Mouse (Mus musculus) lung, adult 2 months (tissue): ENCODE data around the gene Gprc5b. TPM values are rescaled to one million over a fixed set of nuclear protein-coding genes. Genes with fewer than 3 reads are reported as not detected.
A peak's percentile ranks its signal among the peaks of the same experiment; 100 is the strongest.

ENCODE experiments used
- DNase-seq: peaks from one replicate; pipeline ENCODE4 v3.0.0; 2022
- H3K4me1 ChIP-seq: fragments of 200-500 bp; 2 replicates; pipeline ENCODE4 v1.6.1; 2011; ENCODE audit warnings: low read length; ENCODE audit not compliant: control insufficient read depth, insufficient read depth
- H3K4me3 ChIP-seq: fragments of 200-500 bp; replicated peaks from 2 replicates; pipeline ENCODE3; 2011; ENCODE audit warnings: low read depth, mild to moderate bottlenecking, control low read depth, low read length; ENCODE audit errors: extremely low read depth
- CTCF ChIP-seq: fragments of 200-500 bp; IDR thresholded peaks from 2 replicates; pipeline ENCODE4 v1.5.1; 2011; ENCODE audit warnings: mild to moderate bottlenecking, low read length, control low read depth; ENCODE audit not compliant: insufficient read depth
- POLR2A ChIP-seq: fragments of 200-500 bp; IDR thresholded peaks from 2 replicates; pipeline ENCODE4 v1.6.1; 2011; ENCODE audit warnings: low read depth, mild to moderate bottlenecking, control low read depth, low read length, borderline replicate concordance; ENCODE audit errors: extremely low read depth
- WGBS: fragments of 180-500 bp; shearing (Covaris S2); methylation state at CpG from one replicate; pipeline ENCODE4 v1.1.7; 2018; 5-methylcytosine and 5-hydroxymethylcytosine counted together
- polyA plus RNA-seq: library from polyadenylated mRNA; depleted of rRNA; stranded (reverse); fragments of >200 nt; gene quantifications from 2 replicates; pipeline ENCODE4 v1.2.3, GENCODE M21; 2012

Gprc5b gene
- polyA plus RNA-seq, 1 experiment = 31.3 TPM

DNA sequence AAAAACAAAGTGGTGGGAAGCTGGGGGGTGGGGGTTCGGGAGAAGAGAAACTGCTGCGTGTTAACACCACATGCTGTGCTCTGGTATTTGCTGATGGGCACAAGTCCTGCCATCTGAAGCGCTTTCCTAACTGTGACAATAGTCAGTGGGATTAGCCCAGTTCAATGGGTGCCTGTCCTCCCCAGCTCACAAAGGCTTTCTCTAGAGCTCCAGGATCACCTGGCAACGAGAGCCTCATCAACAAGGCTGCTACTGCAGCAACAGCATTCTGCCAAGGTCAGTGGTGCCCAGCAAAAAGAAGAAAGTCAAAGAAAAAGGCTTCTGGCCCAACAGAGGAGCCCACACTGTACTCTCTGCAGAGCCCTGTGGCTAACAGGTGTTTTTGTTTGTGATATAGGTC is 58.2 kb downstream of the Gprc5b start:
- TF ChIP-seq POLR2A (no peak), CTCF (no peak)
- 64% methylated on average over 4 of the region's 4 CpGs for WGBS
- H3K4me1 ChIP-seq = peaks cover 6% of the 10 kb centered on the region
- DNase-seq = no peak
- H3K4me3 ChIP-seq = no peak overlapping the region

DNA sequence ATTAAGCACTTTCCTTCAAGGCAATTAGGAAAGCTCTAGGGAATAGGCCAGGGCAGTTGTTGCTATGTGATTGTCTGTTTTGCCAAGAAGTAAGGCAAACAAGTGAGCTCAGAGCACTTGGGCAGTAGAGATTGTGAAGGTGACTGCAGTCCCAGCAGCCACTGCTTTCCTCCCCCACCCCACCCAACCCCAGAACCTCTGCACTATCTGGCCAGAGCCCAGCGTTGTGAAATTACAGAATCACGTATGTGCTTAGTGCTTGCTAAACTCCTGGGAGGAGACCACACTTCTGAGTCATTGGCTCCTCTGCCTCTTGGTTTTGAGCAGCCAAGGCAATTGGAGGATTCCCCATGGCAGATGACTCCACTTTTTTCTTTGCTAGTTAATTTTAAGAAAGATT is 59.7 kb downstream of the Gprc5b start:
- 31% methylated on average over 2 of the region's 2 CpGs for WGBS
- DNase-seq = peak; percentile 69
- Histone ChIP-seq H3K4me1 (peaks cover 8% of the 10 kb centered on the region), H3K4me3 (no peak overlapping the region)
- no peak for TF ChIP-seq POLR2A
- TF ChIP-seq CTCF = no peak

DNA sequence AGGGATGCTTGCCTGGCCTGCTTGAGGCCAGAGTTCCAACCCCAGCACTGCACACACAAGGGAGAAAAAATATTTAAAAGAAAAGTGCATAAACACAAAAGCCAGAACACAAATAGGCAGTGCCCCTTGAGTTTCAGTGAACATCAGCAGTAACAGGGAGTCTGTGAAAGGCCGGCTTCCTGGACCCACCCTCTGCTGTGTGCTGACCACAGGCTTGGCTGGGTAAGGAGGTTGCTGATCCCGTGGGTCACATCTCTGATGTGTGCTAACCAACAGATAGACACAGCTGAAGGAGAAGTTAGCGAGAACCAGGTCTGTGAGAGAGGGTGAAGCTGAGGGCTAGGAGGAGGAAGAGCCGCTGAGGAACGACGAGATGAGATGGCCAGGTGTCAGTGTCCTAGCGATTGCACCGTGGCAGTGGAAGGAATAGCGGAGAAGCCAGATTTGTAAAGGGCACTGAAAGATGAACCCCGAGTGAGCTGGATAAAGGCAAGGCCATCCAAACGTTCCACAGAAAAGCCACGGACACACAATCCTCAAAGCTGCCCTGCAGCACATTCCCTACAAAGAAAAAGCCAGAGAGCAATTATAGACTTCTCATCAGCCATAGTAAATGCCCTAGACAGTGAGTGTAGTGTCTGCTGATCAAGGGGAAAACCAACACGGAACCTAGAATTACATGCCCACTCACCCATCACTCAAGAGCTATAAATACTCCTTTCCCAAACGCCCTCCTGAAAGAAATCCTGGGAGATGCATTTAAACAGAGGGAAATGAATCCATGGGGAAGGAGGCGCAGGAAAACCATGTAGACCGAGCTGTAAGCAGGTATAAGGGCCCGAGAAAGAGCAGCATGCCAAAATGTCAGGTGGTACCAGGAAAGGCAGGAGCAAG is 63.3 kb downstream of the Gprc5b start:
- no peak for DNase-seq
- WGBS = 83% methylated on average over 17 of the region's 17 CpGs
- Histone ChIP-seq H3K4me3 (no peak overlapping the region), H3K4me1 (peaks cover 11% of the 10 kb centered on the region)
- TF ChIP-seq POLR2A (no peak), CTCF (no peak)

DNA sequence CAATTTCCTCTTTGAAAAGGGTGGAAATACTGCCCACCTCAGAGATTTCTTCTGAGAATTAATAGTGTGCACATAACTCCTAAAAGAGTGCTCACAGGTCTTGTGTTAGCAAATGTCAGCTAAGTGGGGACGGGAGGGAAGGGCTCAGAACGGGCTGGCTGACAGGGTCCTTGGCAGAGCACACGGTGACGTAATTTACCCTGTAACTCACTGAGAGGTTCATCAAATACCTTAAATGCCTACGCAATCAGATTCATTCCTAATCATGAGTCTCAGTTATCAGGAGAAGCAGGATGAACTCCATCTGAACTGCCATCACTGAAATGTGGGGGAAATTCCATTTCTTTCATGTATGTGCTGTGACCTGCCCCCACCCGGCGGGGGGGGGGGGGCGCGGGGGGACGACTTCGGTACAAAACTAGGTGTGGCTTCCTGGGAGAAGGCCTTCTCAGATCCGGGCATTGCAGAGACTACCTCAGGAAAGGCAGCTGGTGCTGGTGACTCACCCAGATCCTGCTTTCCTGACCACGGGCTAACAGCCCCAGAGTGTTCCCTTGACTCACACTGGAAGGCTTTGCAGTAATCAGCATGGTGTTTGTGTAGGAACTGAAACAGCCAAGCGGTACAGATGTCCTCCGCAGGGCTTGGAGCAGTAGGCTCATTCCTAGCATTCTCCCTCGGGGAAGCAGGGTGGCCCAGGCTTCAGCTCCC is 65.3 kb downstream of the Gprc5b start:
- Histone ChIP-seq H3K4me1 (peaks cover 10% of the 10 kb centered on the region; the same call in 1 of the 2 replicates), H3K4me3 (no peak overlapping the region)
- TF ChIP-seq POLR2A (peak; percentile 33; the same call in 1 of the 2 replicates), CTCF (no peak)
- DNase-seq = peak; percentile 48
- WGBS = 16% methylated on average over 16 of the region's 16 CpGs

DNA sequence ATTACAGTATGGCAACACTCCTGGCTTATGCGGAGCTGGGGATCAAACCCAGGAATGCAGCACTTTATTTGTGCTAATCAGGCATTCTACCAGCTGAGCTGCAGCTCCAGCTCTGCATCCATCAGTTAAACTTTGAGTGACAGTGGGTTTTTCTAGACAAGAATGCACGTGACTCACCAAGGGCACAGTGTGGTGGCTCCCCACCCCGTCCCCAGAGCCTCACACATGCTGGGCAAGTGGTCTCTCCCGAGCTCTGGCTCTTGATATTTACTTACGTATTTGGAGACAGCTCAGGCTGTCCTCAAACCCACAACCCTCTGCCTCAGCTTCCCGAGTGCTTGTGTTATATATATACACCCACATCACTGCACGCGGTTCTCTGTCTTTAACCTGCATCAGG is 66.1 kb downstream of the Gprc5b start:
- peaks cover 7% of the 10 kb centered on the region; the same call in 1 of the 2 replicates for H3K4me1 ChIP-seq
- 66% methylated on average over 8 of the region's 8 CpGs for WGBS
- no peak overlapping the region for H3K4me3 ChIP-seq
- DNase-seq = no peak
- TF ChIP-seq CTCF (no peak), POLR2A (no peak)

DNA sequence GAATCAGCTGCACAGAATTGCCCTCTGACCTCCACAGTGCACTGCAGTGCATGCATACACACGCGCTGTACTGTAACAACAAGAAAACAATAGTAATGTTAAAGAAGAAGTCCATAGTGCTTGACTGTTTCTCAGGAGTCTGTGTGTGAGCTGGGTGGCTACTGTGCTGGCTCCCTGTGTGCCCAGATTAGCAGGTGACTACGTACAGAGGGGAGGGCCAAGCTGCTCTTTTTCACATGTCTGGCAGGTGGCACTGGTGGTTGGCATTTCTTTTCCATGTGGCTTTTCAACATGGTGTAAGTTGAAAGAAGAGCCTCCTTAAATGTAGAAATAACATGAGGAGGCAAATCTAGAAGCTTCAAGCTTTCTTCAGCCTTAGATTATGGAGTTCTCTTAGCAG is 66.7 kb downstream of the Gprc5b start:
- 85% methylated on average over 3 of the region's 3 CpGs for WGBS
- no peak for TF ChIP-seq CTCF
- TF ChIP-seq POLR2A = no peak
- DNase-seq = no peak
- Histone ChIP-seq H3K4me1 (peaks cover 7% of the 10 kb centered on the region; the same call in 1 of the 2 replicates), H3K4me3 (no peak overlapping the region)

DNA sequence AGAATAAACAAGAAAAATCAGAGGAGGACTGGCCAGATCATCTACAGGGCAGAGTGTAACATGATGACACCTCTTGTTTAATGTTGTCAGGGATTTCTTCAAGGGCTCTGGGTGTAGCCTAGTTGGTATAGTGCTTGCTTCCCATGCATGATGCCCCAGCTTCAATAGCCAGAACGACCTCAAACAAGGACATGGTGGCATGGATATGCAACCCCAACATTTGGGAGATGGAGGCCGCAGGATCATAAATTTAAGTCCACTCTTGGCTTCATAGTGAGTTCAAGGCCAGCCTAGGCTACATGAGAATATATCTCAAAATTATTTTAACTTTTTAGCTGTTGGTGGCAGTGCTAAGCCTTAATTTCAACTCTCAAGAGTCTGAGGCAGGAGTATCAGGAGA is 67.7 kb downstream of the Gprc5b start:
- peaks cover 7% of the 10 kb centered on the region; the same call in 1 of the 2 replicates for H3K4me1 ChIP-seq
- TF ChIP-seq CTCF (no peak), POLR2A (no peak)
- DNase-seq = no peak
- 93% methylated on average over 2 of the region's 2 CpGs for WGBS
- no peak overlapping the region for H3K4me3 ChIP-seq

DNA sequence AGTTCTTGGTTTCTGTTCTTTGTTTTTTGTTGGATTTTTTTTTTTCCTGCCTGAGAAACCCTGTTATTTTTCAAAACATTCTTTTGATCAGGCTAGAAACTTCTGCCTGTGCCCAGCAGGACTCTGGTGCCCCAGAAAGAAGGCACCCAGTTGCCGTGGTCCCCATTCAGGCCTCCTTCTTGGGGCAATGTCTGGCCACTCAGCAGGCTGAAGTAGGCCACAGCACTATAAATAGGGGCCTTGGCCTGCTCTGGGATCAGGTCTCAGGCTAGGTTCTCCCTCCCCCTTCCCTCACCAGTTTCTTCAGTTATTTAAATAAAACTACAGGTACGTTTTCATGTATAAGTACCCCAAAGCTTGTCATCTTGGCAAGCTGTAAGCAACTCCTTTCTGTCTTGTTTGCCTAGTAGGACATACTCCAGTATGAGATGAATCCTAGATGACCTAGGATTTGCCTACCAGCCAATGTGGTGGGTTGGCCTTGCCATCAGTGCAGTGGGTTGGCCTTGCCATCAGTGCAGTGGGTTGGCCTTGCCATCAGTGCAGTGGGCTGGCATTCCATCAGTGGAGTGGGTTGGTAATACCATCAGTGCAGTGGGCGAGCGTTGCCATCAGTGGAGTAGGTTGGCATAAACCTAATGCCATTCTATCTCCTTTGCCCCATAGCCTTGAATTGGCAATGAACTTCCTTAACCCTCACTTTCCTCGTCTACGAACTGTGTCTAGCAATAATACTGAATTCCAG is 68.3 kb downstream of the Gprc5b start:
- Histone ChIP-seq H3K4me3 (no peak overlapping the region), H3K4me1 (peaks cover 7% of the 10 kb centered on the region; the same call in 1 of the 2 replicates)
- WGBS = 83% methylated on average over 6 of the region's 6 CpGs
- no peak for DNase-seq
- TF ChIP-seq CTCF (no peak), POLR2A (no peak)

DNA sequence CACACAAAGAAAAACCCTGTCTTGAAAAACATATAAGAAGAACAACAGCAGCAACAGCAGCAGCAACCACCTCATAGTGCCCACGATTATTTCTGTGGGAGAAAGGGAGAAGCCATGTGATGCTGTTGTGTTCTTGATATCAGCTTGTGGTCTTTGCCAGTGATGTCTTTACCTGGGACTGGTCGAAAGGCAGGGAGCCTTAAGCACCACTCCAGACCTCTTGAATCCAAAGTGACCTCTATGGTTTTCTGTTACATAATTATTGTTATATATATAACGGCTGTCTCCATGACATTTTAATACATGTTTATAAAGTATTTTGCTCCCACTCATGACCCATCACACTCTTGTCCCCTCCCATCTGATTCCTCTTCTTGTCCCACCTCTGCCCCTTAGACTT is 69.5 kb downstream of the Gprc5b start:
- TF ChIP-seq CTCF (no peak), POLR2A (no peak)
- DNase-seq = no peak
- Histone ChIP-seq H3K4me1 (peaks cover 7% of the 10 kb centered on the region; the same call in 1 of the 2 replicates), H3K4me3 (no peak overlapping the region)
- WGBS = 68% methylated on average over 3 of the region's 3 CpGs
